Mouse (Mus musculus): Measurements from ENCODE around the gene Bbof1.

DNA sequence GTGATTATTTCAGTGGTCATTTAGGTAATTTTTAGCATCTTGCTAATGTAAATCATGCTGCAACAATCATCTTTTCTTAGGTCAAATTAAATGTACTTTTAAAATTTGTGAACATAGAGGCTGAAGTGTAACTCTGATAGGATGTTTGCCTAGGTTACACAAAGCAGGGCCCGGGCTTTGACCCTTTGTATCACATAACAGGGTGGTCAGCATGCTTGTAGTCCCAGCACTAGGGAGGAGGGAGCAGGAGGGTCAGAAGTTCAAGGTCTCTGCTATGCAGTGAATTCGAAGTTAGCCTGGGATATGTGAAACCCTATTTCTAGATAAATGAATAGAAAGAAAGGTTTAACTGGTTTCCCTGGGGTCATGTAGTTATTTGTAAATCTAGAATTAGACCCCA lies 72.4 kb downstream of the Bbof1 start:
- TF ChIP-seq CTCF (IDR thresholded peaks at IDR 0.05; ENCODE audit: control insufficient read depth, insufficient read depth, low read length) (no peak), POLR2A (IDR thresholded peaks at IDR 0.05; ENCODE audit: borderline replicate concordance, control insufficient read depth, low read depth, low read length) (no peak)
